Mouse (Mus musculus) right cerebral cortex, adult 18-20 months (tissue): ENCODE results near the gene Plekha7.
"Not testable (repeated sequence)": the region's sequence is repeated elsewhere in the genome, so short reads cannot be mapped to it uniquely, and the experiment has no call there.

ENCODE experiments used
- DNase-seq: peaks from one replicate; pipeline ENCODE4 v3.0.0; 2022; ENCODE audit warnings: mixed read lengths

The Plekha7 gene

DNA sequence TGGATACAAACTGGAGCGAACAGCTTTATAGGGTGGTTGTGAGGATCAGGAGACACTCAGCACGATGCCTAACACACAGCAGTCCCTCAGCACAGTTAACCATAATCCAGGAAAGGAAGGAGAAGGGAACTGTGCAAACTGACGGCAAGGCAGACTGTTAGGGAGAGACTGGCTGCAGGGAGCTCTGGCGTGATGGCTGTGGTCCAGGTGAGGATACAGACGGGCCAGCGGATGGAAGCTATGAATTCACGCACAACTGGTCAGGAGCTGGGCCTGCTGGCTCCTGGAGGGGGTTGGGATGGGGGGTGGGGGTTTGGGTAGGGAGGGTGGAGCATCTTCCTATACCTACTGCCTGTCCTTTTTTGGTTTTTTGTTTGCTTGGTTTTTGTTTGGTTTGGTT lies 182.5 kb downstream of the Plekha7 start:
- no peak for DNase-seq

DNA sequence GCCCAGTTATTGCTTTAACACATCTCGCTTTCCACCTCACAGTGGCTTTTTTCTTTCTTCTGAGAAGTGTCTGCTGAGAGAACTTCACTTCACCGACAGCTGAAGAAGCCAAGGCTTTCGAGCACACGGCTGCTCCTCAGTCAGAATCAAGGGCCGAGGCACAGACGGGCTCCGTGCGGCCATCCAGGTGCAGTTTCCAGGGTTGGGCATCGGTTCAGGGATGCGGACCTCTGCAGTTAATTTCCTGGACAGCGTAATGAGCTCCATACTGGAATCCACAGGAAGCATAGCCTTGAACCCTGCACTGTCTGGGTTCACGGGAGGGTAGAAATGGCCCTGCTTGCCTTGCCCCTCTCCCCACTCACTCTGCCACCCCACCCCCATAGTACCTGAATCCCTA lies 184.1 kb downstream of the Plekha7 start:
- no peak for DNase-seq

DNA sequence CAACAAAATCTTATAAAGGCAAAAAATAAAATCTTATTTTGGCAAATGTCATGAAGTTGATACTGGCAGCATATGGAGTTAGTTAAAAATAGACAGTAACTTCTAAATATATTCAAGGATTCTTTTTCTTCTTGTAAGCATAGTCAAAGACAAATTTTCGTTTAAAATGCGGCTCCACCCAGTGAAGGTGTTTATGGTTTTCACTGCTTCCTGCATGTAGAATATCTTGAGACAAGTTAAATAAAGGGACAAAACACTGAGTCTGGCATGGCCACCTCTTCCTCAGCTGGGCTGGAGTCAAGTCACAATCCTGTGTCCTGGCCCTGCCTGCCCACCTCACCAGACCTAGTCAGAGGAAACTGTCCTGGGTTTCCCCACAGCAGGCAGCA lies 184.6 kb downstream of the Plekha7 start:
- DNase-seq: no peak

DNA sequence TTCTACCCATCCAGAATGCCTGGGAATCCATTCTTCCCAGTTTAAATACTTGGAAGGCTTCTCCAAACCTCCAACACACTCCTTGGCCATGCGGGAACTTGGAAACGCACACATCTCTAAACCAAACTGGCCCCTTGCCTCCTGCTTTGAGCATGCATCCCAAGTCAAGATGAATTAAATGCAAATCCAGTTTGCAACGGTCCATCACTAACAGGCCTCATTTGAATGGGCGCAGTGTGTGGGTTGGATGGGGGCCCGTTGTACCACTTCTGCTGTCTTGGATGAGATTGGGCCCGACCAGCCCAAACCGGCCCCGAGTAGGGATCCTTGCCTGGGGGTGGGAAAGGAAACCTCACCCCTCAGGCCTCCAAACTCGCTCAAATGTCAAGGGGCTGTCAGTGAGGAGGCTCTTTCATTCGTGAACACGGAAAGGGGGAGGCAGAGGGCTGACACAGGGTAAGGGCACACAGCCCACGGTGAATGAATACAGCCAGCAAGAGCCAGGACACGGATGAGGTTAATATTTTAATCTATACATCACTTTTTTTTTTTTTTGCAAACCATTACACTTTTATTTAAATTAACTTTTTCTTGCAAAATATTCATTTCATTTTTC lies 185.1 kb downstream of the Plekha7 start:
- DNase-seq: peak; percentile 17

DNA sequence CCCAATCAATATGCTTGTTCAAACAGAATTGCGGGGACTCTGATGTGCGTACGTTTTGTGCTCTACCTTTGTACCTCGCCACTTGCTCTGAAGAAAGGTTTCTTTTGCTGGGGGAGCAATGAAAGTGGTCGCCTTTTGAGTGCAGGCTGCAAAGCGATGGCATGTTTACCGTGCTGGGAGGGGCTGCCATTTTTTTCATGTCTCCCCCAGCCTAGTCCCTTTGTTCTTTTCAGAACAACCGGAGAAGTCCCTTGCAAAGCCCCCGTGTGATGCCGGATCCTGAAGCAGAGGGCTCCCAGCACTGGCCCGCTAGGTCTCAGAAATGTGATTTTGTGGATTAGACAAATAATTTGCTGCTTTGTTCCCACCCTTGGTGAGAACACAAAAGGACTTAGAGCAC lies 187.0 kb downstream of the Plekha7 start:
- DNase-seq: no peak

DNA sequence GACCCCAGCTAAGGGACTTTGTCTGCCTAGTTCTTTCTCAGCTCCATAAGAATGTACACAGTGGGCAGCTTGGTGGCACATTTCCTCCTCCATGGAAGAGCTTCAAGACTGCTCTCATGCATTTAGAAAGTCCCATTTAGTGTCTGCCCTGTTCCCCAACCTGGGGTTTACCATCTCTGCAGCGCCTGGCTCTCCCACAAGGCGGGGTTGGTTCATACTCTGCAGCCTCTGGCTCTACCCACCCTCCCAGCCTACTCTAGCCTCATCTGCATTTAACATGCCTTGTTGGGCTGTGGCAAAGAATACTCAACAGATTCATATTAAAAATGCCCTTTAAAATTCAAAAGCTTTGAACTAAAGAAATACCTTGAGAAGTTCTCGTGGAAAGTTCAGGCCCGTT lies 187.4 kb downstream of the Plekha7 start:
- DNase-seq: no peak

DNA sequence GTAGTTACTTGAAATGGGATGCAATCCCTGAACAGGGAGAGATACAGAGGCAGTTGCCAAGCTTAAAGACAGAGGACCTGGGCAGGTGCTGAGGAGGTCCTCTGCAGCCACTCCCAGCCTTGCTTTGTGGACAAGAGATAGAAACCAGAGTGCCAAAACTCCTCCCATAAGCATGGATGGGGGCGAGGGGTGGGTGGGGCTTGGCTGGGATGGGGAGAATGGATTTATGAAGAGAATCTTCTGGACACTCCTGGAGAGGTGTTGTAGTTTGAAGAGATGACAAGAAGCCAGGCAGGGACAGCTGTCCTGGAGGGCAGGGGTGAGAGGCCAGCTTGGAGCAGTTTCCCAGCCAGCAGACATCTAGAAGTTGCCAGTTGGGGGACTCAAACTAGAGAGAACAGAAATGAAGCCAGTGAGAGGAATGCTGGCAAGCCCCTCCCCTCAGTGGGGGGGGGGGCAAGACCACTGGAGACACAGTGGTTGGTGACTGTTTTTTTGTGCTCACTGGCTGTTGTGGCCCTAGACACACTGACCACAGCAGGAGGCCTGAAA lies 188.8 kb downstream of the Plekha7 start:
- DNase-seq: no peak

DNA sequence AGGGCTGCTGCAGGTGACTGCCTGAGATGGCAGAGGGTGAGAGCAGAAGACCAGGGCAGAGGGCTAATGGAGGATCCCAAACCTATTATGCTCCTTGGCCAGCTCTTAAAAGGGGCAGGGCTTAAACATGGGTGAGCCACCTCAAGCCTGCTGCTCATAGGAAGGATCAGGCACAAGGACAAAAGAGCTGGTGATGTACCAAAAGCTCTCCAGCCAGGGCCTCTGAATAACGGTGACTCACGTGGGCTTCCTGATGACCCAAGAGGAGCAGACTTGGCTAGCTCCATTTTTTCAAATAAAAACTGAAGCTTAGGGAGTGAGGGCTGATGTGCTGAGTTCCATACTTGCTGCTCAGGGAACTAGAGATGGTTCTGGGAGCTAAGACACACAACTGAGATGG lies 192.2 kb downstream of the Plekha7 start:
- DNase-seq: no peak

DNA sequence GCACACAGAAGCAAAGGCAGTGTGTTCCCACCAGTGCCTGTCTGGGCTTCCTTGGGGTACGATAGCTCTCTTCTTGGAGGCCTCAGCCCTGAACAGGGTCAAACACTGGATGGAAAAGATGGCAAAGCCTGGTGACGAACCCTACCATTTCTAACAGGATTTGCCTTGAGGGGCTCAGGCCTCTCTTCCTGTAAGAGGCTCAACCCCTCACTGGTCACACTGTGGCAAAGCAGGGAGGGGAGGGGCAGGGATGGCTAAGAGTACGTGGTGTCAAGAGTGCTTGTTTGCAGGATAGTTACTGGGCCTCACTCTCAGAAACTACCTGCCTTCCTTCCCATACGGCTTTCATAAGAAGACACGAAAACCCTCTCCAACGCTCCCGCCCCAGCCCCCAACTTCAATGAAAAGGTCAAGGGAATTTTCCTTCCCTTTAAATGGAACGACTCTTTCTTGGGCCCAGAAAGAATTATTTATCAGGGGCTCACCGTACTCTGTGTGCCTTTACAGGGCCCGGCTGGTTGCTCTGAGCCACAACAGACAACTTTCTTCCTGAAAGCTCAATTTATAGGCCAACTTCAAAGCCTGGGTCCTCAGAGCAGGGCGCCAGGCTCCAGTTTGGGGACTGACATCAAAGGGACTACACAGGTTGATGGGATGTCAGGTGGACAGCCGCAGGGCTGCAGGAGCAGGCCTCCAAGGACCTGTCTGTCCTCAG lies 192.8 kb downstream of the Plekha7 start:
- no peak for DNase-seq

DNA sequence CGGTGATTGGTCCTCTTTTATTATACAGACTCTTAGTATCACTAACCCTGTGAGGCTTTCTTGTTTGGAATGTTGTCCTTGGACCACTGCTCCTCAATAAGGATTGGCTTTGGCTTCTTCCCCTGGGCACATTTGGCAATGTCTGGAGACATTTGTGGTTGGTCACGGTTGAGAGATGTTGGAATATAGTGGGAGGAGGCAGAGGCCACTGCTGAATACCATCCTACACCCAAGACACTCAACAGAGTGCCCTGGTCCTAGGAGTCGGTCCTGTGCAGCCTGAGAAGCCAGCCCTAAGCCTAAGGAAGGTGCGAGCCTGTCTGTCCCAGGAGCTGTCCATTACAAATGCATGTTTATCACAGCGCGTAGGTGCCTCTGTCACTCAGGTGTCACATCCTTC lies 196.6 kb downstream of the Plekha7 start:
- DNase-seq: no peak

DNA sequence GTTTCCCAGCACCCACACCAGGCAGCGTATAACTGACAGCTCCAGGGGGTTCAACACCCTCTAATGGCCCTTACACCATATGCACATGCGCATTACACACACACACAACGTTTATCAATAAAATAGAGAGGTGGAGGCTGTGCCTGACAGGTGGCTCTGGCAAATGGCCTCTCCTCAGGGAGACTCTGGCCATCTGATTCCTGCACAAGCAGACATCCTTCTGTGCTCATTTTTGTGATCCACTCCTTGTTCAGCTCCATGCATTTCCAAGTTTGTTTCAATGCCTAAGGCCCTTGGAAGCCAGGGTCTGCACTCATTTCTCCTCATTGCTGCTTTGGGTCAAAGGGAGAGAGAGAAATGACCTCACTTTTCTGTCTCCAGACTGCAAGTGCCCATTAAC lies 197.5 kb downstream of the Plekha7 start:
- no peak for DNase-seq

DNA sequence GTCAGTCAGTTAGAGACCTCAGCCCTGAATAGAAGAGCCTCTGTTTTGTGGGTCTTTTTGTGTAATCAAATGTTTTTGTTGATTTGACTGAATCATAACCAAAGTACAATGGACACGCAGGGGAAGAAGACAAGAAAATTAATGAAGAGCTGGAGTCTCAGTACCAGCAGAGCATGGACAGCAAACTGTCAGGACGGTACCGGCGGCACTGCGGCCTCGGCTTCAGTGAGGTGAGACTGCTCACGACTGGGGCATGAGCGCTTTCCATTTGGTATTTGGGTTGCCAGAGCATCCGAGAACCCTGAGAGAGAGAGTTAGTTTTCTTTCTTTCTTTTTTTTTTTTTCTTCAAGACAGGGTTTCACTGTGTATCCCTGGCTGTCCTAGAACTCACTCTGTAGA lies 205.1 kb downstream of the Plekha7 start:
- no peak for DNase-seq

DNA sequence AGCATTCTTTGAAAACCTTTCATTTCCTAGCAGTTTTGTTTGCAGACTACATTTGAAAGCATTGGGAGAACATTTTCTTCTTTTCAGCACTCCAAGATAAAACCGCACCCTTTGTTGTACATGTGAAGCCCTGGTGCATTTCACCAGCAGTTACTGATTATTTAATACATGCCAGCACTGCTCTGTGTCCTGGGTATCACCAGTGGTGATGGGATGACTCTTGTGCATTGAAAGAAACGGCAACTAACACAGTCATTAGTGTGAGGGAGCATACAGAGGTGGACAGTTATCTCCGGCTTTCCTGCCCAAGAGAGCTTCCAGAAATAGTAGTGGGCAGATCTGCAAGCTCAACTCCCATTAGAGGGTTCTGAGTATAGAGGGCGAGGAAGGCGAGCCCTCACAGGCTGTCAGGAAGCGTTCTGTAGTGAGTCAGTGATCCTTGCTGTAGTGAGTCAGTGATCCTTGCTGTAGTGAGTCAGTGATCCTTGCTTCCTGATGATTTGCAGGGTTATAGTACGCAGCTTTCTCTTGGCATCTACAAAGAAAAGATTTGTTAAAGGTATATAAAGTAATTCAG lies 208.1 kb downstream of the Plekha7 start:
- no peak for DNase-seq

DNA sequence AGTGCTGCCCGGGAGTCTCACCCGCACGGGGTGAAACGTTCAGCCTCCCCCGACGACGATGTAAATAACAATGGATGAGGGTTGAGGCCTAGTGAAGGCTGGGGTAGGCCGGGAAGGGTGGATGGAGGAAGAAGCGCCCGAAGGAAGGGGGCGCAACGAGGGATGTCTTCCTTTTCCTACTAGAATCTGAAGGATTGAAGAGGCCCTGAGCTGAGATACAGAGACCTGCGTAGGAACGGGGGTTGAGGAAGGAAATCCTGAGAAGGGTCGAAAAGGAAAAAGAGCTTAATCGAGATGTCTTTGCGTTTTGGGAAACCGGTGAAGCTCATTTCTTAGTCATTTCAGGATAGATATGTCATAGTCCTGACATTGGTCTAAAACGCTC lies 214.7 kb downstream of the Plekha7 start:
- DNase-seq: no peak

DNA sequence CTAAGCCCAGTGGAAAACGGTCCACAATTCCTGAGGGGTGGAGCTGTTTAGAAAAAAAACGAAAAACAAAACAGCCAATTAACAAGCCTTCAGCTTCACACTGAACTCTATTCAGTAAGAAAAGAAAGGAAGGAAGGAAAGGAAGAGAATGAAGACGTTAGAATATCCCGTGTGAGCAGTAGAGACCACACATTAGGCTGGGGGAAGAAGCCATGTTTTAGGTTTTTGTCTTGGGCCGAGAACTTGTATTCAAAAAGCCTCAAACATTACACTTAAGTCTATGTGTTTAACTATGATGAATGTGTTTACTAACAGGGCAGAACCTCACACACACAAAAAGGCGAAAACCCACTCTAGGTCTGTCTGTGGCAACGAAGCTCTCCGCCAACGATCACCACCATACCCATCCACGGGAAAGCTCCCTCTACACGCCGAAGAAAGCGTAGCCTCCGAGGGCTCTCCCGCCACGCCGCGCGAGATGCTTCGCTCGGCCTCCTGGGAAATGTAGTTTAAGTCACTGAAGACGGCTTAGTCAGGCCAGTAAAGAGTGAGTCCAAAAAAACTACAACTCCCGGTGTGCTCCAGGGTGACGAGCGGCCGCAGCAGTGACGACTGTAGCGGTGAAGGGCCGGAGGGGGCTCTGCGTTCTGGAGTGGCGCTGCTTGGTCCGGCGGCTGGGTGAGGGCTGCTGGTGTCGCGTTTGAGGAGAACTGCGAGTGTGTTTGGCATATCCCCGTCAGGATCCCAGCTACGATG lies 215.3 kb downstream of the Plekha7 start:
- DNase-seq: peak; percentile 97

DNA sequence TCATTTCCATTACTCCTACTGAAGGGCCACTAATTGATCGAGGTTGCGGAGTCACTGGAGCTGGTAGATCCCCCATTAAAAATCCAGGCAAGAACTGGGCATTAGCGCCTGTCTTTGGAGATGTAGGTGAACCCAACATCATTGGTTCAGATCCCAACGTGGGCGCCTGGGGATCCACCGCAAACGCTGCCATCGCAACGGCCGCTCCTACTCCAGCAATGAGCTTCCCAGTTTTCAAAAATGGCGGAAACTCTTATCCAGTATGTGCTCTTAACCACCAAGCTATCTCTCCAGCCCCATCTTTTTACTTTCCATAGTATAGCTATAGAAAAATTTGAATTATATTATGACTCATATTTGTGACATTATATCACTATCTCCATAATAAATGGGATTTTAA lies 223.8 kb downstream of the Plekha7 start, which contains the start of gene Gm4353:
Gm4353 (minus strand) TSS at position 270 of the 400 bp plus-strand sequence.
- DNase-seq: not testable (repeated sequence)
